Mouse (Mus musculus): ENCODE measurements around the gene Prdm11.

- no peak for TF ChIP-seq MAFK (IDR thresholded peaks at IDR 0.05; ENCODE audit: insufficient read depth, low read depth, low read length)
- no peak for TF ChIP-seq HCFC1 (IDR thresholded peaks at IDR 0.05; ENCODE audit: borderline replicate concordance, insufficient read depth, low read length)
- TF ChIP-seq CHD2 (IDR thresholded peaks at IDR 0.05; ENCODE audit: low read depth, low read length), result no peak
- TF ChIP-seq ZC3H11A (IDR thresholded peaks at IDR 0.05; ENCODE audit: borderline replicate concordance, low read depth, low read length), result no peak
Observed at GRCm38 (mm10) chr2:93051873-93052272, 5.9 kb upstream of the Prdm11 start.

Measured in ES-E14 (cell line).